Mouse (Mus musculus): ENCODE measurements around the gene Tbcd.

Tbcd gene

GRCm38 (mm10) chr11:121564265-121564664 lies 112.5 kb downstream of the Tbcd start:
- DNase-seq (ENCODE audit: low spot score): no peak

- no peak for DNase-seq (ENCODE audit: low spot score)
These were observed 130.1 kb downstream of the Tbcd start for GRCm38 (mm10) chr11:121581856-121582255.

- DNase-seq (ENCODE audit: low spot score): no peak
These were observed 145.5 kb downstream of the Tbcd start for GRCm38 (mm10) chr11:121597254-121597653.

GRCm38 (mm10) chr11:121601422-121601821 lies 149.7 kb downstream of the Tbcd start:
- no peak for DNase-seq (ENCODE audit: low spot score)

- no peak for DNase-seq (ENCODE audit: low spot score)
These were observed 153.9 kb downstream of the Tbcd start for GRCm38 (mm10) chr11:121605604-121606003.

GRCm38 (mm10) chr11:121610976-121611375 lies 159.2 kb downstream of the Tbcd start:
- no peak for DNase-seq (ENCODE audit: low spot score)

- DNase-seq (ENCODE audit: low spot score): no peak
These were observed 164.3 kb downstream of the Tbcd start for GRCm38 (mm10) chr11:121615961-121616485.

- DNase-seq (ENCODE audit: low spot score): no peak
These were observed 164.8 kb downstream of the Tbcd start for GRCm38 (mm10) chr11:121616501-121616900.

- DNase-seq (ENCODE audit: low spot score): no peak
These were observed 165.6 kb downstream of the Tbcd start for GRCm38 (mm10) chr11:121617371-121617770.

- DNase-seq (ENCODE audit: low spot score): no peak
These were observed 173.3 kb downstream of the Tbcd start for GRCm38 (mm10) chr11:121625007-121625406.

- DNase-seq (ENCODE audit: low spot score): no peak
These were observed 175.8 kb downstream of the Tbcd start for GRCm38 (mm10) chr11:121627521-121627920.

- no peak for DNase-seq (ENCODE audit: low spot score)
These were observed 177.8 kb downstream of the Tbcd start for GRCm38 (mm10) chr11:121629529-121629928.

- DNase-seq (ENCODE audit: low spot score): peak; percentile 15
These were observed 178.7 kb downstream of the Tbcd start for GRCm38 (mm10) chr11:121630406-121630805.

GRCm38 (mm10) chr11:121631410-121631809 lies 179.7 kb downstream of the Tbcd start:
- DNase-seq (ENCODE audit: low spot score): no peak

- no peak for DNase-seq (ENCODE audit: low spot score)
These were observed 184.9 kb downstream of the Tbcd start for GRCm38 (mm10) chr11:121636646-121637045.

GRCm38 (mm10) chr11:121641501-121642145 lies 189.9 kb downstream of the Tbcd start:
- no peak for DNase-seq (ENCODE audit: low spot score)

GRCm38 (mm10) chr11:121645394-121645793 lies 193.6 kb downstream of the Tbcd start:
- no peak for DNase-seq (ENCODE audit: low spot score)

- no peak for DNase-seq (ENCODE audit: low spot score)
These were observed 195.6 kb downstream of the Tbcd start for GRCm38 (mm10) chr11:121647321-121647720.

GRCm38 (mm10) chr11:121648166-121648565 lies 196.4 kb downstream of the Tbcd start:
- no peak for DNase-seq (ENCODE audit: low spot score)

- DNase-seq (ENCODE audit: low spot score): peak; percentile 17
These were observed 198.2 kb downstream of the Tbcd start for GRCm38 (mm10) chr11:121649900-121650299.

- DNase-seq (ENCODE audit: low spot score): no peak
These were observed 198.9 kb downstream of the Tbcd start for GRCm38 (mm10) chr11:121650668-121651067.

GRCm38 (mm10) chr11:121651556-121651955 lies 199.8 kb downstream of the Tbcd start:
- DNase-seq (ENCODE audit: low spot score): no peak

- no peak for DNase-seq (ENCODE audit: low spot score)
These were observed 200.2 kb downstream of the Tbcd start for GRCm38 (mm10) chr11:121651983-121652382.
